Mouse (Mus musculus): ENCODE results near the gene Musk.

Musk gene

GRCm38 (mm10) chr4:58415537-58415936 is 129.8 kb downstream of the Musk start:
- DNase-seq (ENCODE audit: low spot score in 2 of 2), result no peak

- no peak for DNase-seq (ENCODE audit: low spot score in 2 of 2)
Measured at GRCm38 (mm10) chr4:58417319-58417718, 131.6 kb downstream of the Musk start.

GRCm38 (mm10) chr4:58419225-58419624 is 133.5 kb downstream of the Musk start:
- no peak for DNase-seq (ENCODE audit: low spot score in 2 of 2)

- no peak for DNase-seq (ENCODE audit: low spot score in 2 of 2)
Measured at GRCm38 (mm10) chr4:58423276-58423930, 137.6 kb downstream of the Musk start.

Measured in frontal cortex, postnatal 25 days (tissue).